Mouse (Mus musculus) brown adipose tissue, adult 24 weeks (tissue): ENCODE measurements around the gene Cyp2j12. TPM values are rescaled to one million over a fixed set of nuclear protein-coding genes. Genes with fewer than 3 reads are reported as not detected.

Experiments
- H3K27ac ChIP-seq: fragments of 200-500 bp; replicated peaks from 2 replicates; pipeline ENCODE4 v1.5.1; 2012; ENCODE audit warnings: low read depth, mild to moderate bottlenecking, low read length
- H3K4me1 ChIP-seq: fragments of 200-500 bp; 2 replicates; pipeline ENCODE4 v1.6.1; 2012; ENCODE audit warnings: low read length, mixed read lengths; ENCODE audit not compliant: control insufficient read depth, insufficient read depth, insufficient read length
- H3K4me3 ChIP-seq: fragments of 200-500 bp; 2 replicates; pipeline ENCODE4 v1.5.1; 2012; ENCODE audit warnings: low read depth, mild to moderate bottlenecking, low read length, moderate library complexity; ENCODE audit not compliant: insufficient read depth
- polyA plus RNA-seq: library from polyadenylated mRNA; stranded (reverse); fragments of >200 nt; gene quantifications from 2 replicates; pipeline ENCODE4 v1.2.4, GENCODE M21; 2012; ENCODE audit not compliant: missing spikeins, insufficient read depth, insufficient read length

The Cyp2j12 gene
- polyA plus RNA-seq, 1 experiment, result not detected

DNA sequence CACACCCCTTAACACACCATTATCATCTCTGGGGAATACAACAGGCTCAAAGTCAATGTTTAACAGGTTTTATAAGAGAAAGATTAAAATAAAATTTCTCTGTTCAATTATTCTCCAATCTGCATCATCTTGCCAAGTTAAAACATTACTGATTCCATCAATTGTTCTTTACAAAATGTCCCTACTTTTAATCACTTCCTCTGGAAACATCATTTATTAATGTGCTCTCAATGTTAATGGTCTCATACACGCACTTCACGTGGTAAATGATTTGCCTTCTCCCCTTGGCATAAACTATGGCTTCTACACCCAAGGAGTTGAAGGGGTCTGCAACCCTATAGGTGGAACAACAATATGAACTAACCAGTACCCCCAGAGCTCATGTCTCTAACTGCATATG, 80.8 kb downstream of the Cyp2j12 start:
- Histone ChIP-seq H3K4me3 (no peak overlapping the region), H3K4me1 (no peaks in the 10 kb centered on the region), H3K27ac (no peak overlapping the region)

Other genes with a start within 250 kb of the Cyp2j12 start
- 3.0 and 7.5 TPM in 2 replicates for gene Hook1, start 173.9 kb downstream of the Cyp2j12 start, polyA plus RNA-seq
- not detected in 2 replicates for gene Cyp2j13, start 63.6 kb downstream of the Cyp2j12 start, polyA plus RNA-seq
- not detected in 2 replicates for gene Cyp2j7, start 95.5 kb upstream of the Cyp2j12 start, polyA plus RNA-seq
- not detected in 2 replicates for gene Cyp2j11, start 207.5 kb upstream of the Cyp2j12 start, polyA plus RNA-seq